Mouse (Mus musculus) gastrocnemius, postnatal 10 days (tissue): ENCODE results near the gene Tex2. TPM values are rescaled to one million over a fixed set of nuclear protein-coding genes. Genes with fewer than 3 reads are reported as not detected.
A peak's percentile ranks its signal among the peaks of the same experiment; 100 is the strongest.
"Not testable (repeated sequence)": the region's sequence is repeated elsewhere in the genome, so short reads cannot be mapped to it uniquely, and the experiment has no call there.

Experiments
- DNase-seq: peaks from one replicate; pipeline ENCODE4 v3.0.0; 2021; ENCODE audit warnings: mixed read lengths
- total RNA-seq, 2 experiments: library from RNA; stranded (reverse); gene quantifications; 2 replicates each; pipeline ENCODE4 v1.2.3; 2021

Tex2 gene
- total RNA-seq, 2 experiments from 2014 or later: 22.1 to 24.1 TPM

DNA sequence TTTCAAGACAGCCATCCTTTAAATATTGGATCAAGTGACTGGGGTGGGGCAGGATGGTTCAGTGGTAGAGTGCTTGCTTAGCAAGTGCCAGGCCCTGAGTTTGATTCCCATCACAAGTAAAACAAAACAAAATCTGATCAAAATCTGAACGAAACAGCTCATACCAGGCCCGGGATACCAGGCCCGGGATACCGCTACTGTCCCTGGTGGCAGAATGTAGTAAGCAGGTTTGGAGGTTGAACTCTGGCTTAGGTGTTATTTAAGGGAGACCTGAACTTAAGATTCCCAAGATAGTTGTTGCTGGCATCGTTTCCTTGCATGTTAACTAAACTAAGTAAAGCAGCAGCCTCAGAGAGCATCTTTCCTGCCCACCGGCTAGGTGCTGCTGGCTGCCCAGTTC is 107.0 kb downstream of the Tex2 start:
- no peak for DNase-seq

DNA sequence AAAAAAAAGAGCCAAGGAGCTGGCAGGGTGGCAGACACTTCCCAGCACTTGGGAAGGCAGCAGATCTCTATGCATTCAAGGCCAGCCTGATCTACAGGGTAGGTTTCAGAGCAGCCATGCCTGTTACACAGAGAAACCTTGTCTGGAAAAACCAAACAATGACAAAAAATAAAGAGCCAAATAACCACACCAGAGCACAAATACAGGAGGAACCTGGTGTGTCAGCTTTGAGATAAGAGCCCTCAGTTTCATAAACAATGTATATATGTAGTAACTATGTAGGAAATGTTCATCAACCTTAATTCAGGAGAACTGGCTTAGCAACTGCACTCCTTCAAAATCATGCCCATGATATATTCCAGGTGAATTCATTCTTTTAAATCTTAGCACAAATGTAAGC is 109.1 kb downstream of the Tex2 start:
- DNase-seq: no peak

DNA sequence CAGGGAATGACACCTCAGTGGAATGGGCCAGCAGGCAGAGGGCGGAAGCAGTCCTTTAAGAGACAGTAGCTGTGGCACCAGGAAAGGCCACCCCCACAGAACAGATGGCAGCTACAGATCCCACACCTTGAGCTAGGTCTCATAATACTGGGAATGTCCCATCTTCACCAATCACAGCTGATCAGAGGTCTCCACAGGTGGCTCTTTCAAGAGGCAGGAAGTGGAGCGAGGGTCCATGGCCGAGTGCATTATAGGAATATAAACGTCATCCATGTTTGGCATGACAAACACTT is 109.9 kb downstream of the Tex2 start:
- no peak for DNase-seq

DNA sequence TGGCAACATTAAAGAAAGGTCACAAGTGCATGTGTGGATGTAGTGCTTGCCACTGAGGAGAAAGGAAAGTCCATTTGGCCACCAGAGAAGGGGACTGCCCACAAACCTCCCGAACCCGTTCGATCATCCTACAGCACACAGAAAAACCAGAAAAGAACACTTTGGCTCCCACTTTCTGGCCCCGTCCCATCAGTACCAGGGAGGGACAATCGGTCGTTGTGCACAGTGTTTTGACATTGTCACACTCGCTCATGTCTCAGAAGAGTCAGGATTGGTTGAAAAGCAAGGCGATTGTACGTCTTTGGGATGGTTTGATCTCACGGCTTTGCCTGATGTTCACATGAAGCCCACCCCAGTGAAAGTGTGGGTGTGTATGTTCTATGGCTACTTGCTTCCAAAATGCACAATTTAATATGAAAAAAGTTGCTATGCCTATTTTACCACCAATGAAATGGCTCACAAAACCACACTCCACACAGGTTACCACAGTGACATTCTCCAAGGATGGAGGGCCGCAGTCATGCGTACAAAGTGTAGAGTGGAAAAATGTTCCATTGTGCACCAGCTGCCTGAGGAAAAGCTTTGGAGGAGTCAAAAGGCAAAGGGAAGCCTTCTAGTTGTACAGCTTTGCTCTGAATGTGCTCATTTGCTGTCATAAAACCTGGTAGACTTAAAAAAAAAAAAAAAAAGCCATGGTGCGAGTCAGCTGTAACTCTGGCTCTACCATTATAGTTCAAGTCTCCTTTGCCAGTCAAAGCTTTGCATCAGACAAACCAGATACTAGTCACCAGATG is 110.4 kb downstream of the Tex2 start:
- no peak for DNase-seq

DNA sequence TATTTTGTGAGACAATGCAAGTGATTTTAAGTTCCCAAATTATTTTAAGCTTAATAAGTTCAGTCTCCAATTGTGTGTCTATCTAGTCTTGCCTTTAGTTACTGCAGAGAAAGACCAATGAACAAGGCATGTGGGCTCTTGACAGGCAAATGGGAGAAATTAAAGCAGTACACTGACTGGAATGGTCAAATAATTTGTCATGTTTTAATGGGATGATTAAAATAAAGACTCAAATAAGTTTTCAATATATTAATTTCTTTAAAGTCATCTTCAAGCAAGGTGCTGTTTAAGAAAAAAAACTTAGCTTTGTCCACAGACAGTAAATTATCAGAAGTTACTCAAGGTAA is 111.1 kb downstream of the Tex2 start:
- DNase-seq: no peak

DNA sequence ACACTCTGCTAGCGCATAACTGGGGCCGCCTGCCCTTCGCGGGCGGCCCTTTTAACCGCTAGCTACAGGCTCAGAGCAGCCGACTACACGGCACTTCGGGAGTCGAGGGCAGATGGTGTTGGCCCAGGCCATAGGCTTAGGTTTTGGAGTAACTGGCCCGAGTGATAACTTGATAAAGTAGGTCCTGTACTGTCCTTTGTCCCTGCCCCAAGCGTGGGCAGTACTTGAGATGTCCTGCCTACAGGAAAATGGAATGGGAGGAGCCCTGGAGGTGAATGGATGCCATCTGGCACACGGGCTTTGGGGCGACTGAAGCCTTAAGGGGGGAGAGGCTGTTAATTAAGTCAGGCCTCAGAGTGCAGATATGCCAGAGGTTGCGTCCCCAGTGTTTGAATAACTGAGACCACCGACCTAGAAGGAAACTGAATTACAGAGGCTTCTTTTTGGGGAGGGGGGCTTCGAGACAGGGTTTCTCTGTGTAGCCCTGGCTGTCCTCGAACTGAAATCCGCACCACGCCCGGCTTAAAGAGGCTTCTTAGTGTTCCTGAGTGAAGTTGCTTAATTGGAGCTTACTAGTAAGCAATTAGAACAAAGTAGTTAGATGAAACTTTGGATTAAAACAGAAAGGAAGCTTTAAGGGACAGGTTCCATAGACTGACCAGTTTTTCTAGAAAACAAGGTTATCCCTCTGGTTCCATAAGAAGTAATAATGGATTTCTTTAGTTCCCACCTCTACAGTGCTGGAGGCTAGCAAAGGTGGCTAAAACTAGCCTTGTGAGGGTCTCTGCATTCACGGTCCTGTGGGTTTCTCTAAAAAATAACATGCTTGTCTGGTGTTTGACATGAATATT is 111.7 kb downstream of the Tex2 start:
- peak; percentile 67 for DNase-seq

DNA sequence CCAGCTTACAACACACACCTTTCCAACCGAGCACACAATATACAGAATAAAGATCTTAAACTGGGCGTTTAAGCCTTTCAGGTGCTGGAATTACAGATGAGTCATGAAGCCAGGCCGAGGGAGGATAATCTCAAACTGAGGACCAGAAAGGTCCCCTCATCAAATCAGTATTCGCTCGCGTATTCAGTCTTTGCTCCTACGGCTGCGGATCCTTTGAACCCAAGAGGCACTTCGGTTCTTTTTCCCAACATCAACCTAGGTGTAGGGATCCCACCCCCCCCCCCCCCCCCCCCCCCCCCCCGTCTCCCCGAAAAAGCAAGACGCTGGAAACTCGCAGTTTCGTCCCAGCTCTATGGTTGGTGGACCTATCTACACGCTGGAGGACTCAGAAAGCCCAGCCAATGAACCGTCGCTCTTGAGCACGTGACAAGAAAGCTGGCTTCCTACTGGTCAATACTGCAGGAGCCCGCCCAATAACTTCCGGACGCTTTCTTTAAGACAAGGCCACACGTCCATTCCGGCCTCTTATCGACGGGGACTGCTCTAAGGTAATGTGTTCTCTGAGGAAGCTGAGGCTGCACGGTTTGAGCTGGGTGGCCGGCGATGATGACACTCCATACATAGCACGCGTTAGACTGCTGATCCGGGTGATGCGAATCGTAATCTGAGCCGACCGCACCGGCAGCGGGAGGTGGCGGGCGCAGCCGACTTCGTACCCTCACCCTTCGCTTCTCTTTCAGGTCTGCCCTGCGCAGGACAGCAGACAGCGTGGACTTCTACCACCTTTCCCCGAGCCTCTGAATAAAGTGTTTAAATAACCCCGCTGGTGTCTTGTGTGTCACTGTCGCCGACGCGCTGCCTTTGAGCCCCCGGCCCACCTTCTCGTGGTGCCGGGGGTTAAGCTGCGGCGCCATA is 112.6 kb downstream of the Tex2 start:
- peak; percentile 84 for DNase-seq

DNA sequence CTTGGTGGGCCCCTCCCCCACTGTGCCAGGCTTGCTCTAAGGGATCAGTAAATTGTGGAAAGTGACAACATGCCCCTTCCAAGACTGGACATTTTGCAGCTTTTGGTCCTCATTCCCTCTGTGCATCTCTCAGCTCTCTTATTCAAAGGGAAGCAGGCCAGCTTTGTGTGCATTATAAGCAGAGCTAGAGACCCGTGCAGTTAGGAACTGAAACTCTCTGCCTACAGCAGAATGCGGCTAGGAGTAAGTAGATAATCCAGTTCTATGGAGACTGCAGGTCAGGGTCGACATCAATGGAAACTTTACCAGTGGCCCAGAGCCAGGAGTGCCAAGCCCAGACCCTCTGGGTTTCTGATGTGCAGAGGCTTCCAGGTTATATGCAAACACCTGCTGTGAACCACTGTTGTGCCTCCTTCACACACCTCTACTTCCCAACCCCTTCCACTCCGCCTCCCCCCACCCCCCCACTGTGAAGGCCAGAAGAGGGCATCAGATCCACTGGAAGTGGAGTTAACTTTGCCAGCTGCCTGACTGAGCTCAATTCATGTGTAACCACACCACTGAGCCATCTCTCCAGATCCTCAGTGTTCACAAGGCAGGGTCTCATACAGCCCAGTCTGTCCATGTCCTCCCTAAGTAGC is 114.4 kb downstream of the Tex2 start:
- no peak for DNase-seq

DNA sequence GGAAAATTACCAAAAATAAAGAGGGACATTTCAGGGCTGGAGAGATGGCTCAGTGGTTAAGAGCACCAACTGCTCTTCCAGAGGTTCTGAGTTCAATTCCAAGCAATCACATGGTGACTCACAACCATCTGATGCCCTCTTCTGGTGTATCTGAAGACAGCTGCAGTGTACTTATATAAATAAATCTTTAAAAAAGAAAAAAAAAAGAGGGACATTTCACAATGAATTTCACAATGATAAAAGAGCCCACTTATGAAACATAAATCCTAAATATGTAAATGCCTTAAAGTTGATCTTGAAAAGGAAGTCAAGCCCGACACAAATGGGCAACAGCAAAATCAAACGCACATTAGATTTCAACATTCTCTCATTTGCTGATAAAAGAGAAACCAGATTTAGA is 115.3 kb downstream of the Tex2 start:
- no peak for DNase-seq

DNA sequence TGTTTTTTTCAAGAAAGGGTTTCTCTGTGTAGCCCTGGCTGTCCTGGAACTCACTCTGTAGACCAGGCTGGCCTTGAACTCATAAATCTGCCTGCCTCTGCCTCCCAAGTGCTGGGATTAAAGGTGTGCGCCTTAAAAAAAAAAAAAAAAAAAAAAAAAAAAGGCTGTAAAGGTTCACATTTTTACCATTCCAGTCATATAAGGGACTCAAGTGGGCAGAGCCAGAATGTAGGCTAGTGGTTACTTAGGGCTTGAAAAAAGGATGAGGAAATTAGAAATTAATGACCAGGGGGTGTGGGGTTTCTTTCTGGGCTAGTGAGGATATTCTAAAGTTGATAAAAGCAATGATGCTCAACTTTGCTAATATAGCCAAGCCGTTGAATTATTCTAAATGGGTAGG is 116.2 kb downstream of the Tex2 start:
- not testable (repeated sequence) for DNase-seq

DNA sequence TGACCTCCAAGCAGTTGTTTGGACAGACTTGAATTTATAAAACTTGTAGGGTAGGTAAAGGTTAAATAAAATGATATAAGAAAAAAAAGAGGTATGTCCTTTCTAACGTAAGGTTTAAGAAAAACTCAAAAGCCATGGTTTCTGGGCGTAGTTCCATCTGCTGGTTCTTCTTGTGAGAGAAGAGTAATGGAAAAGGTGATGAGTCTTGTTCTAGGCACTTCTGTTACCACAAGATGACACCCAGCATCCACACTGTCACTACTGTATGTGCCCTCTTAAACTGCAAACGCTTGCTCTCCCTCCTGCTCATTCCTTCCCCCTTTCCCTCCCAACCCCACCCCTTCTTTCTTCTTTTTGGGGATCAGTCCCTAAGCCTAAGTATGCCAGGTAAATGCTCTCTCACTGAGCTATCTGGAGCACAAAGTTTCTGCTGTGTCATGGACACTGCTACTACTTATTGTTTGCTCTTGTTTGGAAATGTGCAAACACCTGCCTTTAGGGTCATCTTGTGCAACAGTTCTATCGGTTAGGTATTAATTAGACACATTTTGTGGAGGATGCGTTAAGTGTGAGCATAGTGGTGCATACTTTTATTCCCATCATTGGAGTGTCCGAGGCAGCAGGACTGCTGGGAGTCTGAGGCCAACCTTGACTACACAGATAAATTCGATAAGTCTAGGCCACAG is 120.1 kb downstream of the Tex2 start:
- no peak for DNase-seq

DNA sequence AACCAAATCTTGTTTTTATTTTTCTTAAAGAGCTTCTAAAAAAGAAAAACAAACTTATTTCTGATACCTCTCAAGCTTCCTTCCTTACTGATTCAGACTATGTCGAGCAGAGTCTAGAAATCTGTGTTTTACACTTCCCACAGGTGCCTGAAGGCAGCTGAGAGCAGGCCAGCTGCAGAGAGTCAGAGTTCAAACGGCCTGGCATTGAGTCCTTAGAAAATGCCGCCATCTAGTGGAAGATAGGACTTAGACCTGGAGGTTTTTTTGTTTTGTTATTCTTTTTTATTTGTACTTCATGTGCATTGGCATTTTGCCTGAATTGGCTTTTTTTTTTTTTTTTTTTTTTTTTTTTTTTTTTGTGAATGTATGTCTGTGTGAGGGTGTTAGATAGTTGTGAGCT is 121.8 kb downstream of the Tex2 start:
- peak; percentile 51 for DNase-seq

DNA sequence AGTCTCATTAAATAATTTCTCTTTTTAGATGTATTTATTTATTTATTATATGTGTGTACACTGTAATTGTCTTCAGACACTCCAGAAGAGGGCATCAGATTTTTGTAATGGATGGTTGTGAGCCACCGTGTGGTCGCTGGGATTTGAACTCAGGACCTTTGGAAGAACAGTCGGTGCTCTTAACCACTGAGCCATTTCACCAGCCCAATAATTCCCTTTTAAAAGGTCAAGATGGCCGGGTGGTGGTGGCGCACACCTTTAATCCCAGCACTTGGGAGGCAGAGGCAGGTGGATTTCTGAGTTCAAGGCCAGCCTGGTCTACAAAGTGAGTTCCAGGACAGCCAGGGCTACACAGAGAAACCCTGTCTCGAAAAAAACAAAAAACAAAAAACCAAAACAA is 122.6 kb downstream of the Tex2 start:
- not testable (repeated sequence) for DNase-seq

DNA sequence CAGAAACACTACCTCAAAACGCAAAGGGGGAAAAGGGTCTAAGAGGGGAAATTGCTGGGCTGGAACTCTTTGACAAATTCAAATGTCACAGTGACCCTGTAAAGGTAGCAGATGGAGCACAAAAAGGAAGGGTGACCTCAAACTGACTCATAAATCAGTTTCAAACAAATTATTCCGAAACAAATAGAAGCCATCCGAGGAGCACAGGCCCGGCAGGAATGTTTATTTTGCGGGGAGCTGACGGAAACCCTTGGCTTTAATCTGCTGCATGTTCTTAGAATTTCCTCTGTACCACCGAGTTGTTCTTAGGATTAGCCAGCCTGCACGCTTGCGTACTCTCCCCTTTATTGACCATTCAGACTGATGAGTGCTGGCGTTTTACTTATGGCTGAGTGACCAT is 123.2 kb downstream of the Tex2 start:
- DNase-seq: no peak

DNA sequence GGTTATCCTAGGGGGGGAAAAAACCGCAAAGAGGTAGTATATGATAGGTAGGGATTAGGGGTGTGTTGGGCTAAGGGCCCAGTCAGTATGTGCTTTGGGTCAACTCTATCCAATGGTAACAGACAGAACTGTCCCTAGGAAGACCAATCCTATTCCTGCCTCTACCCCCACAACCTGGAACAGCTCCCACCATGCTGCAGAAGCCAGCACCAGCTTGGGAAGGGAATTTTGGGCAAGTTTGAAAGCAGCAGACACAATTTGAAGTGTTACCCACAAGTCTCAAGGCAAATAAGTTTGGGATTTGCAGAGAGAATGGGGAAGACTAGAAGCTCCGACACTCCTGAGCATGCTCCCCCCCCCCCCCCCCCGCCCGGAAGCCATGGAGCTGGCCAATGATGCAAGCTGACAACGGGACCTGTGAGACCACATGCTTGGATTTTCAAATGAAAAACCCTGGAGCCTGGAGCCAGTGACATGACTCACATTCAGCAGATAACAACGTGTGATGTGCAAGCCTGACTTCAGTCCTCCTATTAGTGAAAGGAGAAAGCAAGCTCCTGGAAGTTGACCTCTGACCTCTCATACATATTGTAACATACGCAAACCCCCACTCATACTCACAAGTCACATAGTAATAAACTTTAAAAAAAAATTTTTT is 124.1 kb downstream of the Tex2 start:
- DNase-seq: no peak

DNA sequence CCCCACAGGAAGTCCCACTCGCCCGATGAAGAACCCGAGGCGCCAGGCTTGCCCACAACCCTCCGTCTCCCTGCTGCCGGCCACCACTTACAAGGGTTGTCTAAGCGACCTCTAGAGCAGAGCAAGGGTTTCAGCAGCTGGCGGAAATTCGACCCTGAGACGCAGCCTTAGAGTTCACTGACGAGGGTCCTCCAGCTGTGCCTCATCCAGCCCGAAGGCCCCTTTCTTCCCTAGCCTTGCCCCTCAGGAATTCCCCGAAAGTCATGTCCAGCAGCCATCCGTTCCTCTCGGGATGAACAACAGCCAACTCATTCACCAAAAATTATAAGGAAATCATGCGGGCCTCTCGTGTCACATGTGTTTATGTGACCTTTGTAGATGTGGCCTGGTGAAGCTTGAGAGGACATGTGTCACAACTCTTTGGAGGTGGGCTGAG is 125.1 kb downstream of the Tex2 start:
- DNase-seq: no peak

DNA sequence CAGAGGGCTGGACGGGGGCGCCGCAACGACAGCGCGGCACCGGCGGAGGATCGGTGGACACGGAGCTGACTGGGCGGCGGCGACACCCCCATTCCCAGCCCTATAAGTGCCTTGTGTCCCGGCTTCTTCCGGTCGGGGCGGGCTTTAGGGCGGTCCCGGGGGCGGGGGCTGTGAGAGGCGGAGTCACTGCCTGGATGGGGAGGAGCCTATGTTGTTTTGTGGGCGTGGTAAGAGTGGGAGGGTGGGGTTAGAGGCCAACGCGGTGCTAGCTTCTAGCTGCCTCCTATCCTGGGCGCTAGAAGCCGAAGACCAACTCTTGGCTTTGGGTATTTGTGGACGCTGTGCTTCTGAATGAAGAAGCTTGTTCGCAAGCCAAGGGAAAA is 125.5 kb downstream of the Tex2 start, which contains the start of gene Ern1:
Ern1 (minus strand) TSS at position 120 of the 383 bp plus-strand sequence.
- DNase-seq: peak; percentile 96

DNA sequence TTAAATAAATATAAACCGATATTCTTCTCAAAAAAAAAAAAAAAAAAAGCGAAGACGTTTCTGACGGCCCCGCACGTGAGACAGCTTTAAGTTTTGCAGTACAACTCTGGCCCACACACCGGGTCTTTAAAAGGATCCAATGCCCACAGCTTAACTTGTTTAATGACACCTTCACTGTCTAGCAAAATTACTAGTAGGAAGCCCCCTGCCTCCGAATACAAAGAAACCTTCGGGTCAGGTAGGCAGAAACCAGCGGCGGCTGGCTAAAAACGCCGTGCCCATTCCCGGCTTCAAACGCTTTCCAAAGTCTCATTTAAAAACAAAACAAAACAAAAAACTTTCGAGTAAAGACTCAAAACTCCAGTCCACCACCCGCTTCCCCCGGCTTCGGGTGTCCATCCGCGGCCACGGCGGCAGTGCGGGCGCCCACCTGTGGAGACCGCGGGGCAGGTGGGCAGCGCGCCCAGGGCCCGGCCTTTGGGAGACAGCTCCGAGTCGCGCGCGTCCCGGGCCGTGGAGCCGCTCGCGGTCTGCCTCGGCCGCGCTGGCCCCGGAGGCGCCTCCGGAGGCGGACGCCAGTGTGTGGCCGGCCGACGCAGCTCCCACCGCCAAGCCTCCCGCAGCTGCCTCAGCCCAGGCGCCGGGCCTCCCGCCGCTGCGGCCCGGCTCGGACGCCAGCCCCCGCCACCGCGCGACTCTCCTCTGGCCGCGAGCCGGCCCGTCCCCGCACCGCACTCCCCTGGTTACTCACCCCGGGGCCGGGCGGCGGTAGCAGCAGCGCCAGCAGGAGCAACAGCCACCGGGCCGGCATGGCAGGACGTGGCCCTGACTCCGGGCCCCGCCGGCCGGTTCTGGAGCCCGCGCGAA is 126.1 kb downstream of the Tex2 start:
- DNase-seq: peak; percentile 76

DNA sequence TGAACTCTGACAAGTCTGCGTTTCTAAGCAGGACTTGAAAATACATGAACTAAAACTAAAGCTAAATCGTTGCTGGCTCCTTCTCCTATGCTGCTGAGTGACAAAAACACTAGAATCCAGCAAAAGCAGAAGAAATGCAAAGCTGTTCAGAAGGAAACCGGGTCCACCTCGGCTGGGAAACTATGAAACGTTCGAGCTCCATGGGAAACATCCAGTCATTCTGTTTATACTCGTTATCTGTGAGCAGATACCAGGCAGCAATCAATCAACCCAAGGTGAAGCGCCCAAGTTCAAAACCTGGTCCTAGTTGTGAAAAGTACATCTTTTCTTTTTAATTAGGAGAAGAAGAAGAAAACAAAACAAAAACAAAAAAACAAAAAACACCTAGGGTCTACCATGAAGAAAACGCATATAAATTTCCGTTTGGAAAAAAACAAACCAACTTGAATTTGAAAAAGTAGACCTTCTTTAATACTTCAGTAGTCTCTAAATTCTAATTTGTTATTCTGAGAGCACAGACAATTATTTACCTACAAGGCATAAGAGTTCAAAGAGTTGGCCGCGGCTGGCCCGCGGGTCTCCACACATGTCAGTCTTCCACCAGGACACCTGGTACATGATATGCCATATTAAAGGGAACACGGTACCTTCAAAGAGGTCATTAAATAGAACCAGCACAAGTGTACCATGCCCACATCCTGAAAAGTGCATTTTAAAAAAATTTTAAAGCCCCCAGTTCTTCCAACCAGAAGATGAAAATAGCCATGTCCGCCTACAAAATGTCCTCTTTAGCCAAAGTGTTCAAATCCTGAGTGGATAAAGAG is 127.0 kb downstream of the Tex2 start:
- DNase-seq: no peak
